Mouse (Mus musculus) lung, embryonic 14.5 days (tissue): ENCODE results near the gene Spib. TPM values are rescaled to one million over a fixed set of nuclear protein-coding genes. Genes with fewer than 3 reads are reported as not detected.
A peak's percentile ranks its signal among the peaks of the same experiment; 100 is the strongest.

Experiments used
- ATAC-seq: fragments of 200-750 bp; cut with Nextera tagmentation; 2 replicates; pipeline ENCODE4 v1.8.0; 2017; ENCODE audit warnings: mild to moderate bottlenecking, moderate TSS enrichment, moderate library complexity; ENCODE audit not compliant: insufficient read depth
- DNase-seq: peaks from one replicate; pipeline ENCODE4 v3.0.0-alpha.2; 2015
- H3K27ac ChIP-seq: fragments of 300-500 bp; sonication (generic); 2 replicates; pipeline ENCODE4 v1.5.1; 2014; ENCODE audit warnings: low read depth, mild to moderate bottlenecking, moderate library complexity
- H3K27me3 ChIP-seq: fragments of 300-500 bp; sonication (generic); 2 replicates; pipeline ENCODE4 v1.6.1; 2014; ENCODE audit warnings: low read length, control low read depth; ENCODE audit not compliant: insufficient read depth
- H3K36me3 ChIP-seq: fragments of 300-500 bp; sonication (generic); 2 replicates; pipeline ENCODE4 v1.6.1; 2014; ENCODE audit warnings: control low read depth; ENCODE audit not compliant: insufficient read depth
- H3K4me1 ChIP-seq: fragments of 300-500 bp; sonication (generic); 2 replicates; pipeline ENCODE4 v1.6.1; 2014; ENCODE audit warnings: antibody characterized with exemption, control low read depth; ENCODE audit not compliant: insufficient read depth
- H3K4me2 ChIP-seq: fragments of 300-500 bp; sonication (generic); 2 replicates; pipeline ENCODE4 v1.6.1; 2014; ENCODE audit warnings: mild to moderate bottlenecking
- H3K4me3 ChIP-seq: fragments of 300-500 bp; sonication (generic); 2 replicates; pipeline ENCODE4 v1.5.1; 2014; ENCODE audit warnings: low read depth, low read length
- H3K9ac ChIP-seq: fragments of 300-500 bp; sonication (generic); 2 replicates; pipeline ENCODE4 v1.6.1; 2014
- H3K9me3 ChIP-seq: fragments of 300-500 bp; sonication (generic); 2 replicates; pipeline ENCODE4 v1.6.1; 2016; ENCODE audit warnings: low read depth, low read length, control low read depth
- CTCF ChIP-seq: IDR thresholded peaks from 2 replicates; pipeline ENCODE4 v1.5.1; 2016; ENCODE audit warnings: antibody characterized with exemption, low read depth
- WGBS: fragments of 180-500 bp; shearing (Covaris S2); extraction: QIAGEN DNeasy Blood & Tissue Kit; methylation state at CpG from one replicate; pipeline ENCODE4 v1.1.7; 2014; 5-methylcytosine and 5-hydroxymethylcytosine counted together
- polyA plus RNA-seq: library from polyadenylated mRNA; unstranded; fragments of >200 nt; fragmentation: Nextera tagmentation; extraction: Ambion mirVana; gene quantifications from 2 replicates; pipeline ENCODE4 v1.2.1, GENCODE M21; 2014

Gene Spib
- polyA plus RNA-seq, 1 experiment from 2014 or later: 0.07 TPM

DNA sequence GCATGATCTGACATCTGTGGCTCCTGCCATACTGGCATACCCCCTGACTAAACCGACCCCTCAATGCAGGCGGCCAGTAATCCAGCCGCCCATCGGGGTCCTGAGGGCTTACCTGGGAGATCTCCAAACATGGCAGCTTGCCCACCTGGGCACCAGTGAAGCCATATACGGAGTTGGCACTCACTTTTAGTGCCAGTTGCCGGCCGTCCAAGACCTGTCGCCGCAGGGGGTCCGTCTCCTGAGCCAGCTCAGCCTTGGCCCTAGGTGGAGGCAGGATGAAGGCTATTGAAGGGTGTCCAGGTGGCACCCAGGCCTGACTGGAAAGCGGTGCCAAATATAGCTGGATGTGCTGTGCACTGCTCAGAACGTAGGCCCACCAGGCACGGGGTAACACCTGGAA, 5.6 kb upstream of the Spib start:
- Histone ChIP-seq H3K4me1 (no peaks in the 10 kb centered on the region), H3K9ac (no peak overlapping the region), H3K4me2 (no peak overlapping the region), H3K27me3 (no peaks in the 10 kb centered on the region), H3K27ac (no peak overlapping the region), H3K4me3 (no peak overlapping the region), H3K9me3 (no peaks in the 10 kb centered on the region), H3K36me3 (peaks cover 97% of the 10 kb centered on the region)
- DNase-seq (no peak), ATAC-seq (no peak)
- WGBS: 92% methylated on average over 13 of the region's 13 CpGs
- TF ChIP-seq CTCF: no peak

DNA sequence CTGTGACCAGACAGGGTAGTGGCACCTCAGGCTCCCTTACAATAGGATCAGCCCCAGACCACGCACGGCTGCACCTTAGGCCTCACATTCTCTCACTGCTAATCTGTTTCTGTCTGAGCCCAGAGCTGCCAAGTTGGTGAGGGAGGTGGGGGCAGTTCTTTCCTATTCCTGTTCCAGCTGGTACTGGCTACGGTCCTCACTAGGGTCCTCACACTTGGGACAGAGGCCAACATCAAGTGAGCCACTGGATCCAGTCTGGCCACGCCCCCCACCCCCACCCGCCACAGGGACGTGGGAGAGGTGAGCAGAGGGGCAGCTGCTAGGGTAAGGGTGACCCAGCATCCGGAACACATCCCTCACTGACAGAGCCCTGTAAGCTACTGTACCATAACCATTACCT, 5.1 kb upstream of the Spib start:
- no peak for ATAC-seq
- no peak for TF ChIP-seq CTCF
- WGBS: 70% methylated on average over 7 of the region's 7 CpGs

DNA sequence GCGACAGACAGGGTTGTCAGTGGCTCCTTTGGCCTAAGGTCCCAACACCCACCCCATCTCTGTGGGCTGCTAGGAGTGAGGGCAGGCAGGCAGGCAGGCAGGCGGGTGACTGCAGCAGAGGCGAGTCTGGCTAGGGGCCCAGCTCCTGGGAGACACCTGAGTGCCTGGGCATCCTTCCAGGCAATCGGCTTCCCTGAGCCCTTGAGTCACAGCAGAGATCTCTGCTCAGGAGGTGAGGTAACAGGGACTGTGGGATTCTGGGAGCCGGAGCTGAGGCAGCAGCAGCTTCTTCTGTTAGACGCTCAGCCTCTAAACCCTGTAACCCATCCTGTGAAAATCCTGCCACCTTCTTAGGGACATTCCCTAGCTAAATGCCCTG, 4.7 kb upstream of the Spib start:
- no peak overlapping the region for H3K27ac ChIP-seq
- H3K4me3 ChIP-seq: no peak overlapping the region
- no peaks in the 10 kb centered on the region for H3K4me1 ChIP-seq
- WGBS: 88% methylated on average over 6 of the region's 6 CpGs
- no peak overlapping the region for H3K9ac ChIP-seq
- H3K36me3 ChIP-seq: peaks cover 92% of the 10 kb centered on the region
- H3K4me2 ChIP-seq: no peak overlapping the region
- H3K27me3 ChIP-seq: no peaks in the 10 kb centered on the region
- TF ChIP-seq CTCF: no peak
- no peaks in the 10 kb centered on the region for H3K9me3 ChIP-seq
- ATAC-seq (no peak), DNase-seq (no peak)

More for the DNA sequence above, 5.1 kb upstream of the Spib start:
- no peak overlapping the region for H3K4me2 ChIP-seq
- H3K4me1 ChIP-seq: no peaks in the 10 kb centered on the region
- peaks cover 96% of the 10 kb centered on the region for H3K36me3 ChIP-seq
- no peaks in the 10 kb centered on the region for H3K9me3 ChIP-seq
- no peak overlapping the region for H3K9ac ChIP-seq
- no peaks in the 10 kb centered on the region for H3K27me3 ChIP-seq
- H3K4me3 ChIP-seq: no peak overlapping the region
- DNase-seq: no peak
- no peak overlapping the region for H3K27ac ChIP-seq

DNA sequence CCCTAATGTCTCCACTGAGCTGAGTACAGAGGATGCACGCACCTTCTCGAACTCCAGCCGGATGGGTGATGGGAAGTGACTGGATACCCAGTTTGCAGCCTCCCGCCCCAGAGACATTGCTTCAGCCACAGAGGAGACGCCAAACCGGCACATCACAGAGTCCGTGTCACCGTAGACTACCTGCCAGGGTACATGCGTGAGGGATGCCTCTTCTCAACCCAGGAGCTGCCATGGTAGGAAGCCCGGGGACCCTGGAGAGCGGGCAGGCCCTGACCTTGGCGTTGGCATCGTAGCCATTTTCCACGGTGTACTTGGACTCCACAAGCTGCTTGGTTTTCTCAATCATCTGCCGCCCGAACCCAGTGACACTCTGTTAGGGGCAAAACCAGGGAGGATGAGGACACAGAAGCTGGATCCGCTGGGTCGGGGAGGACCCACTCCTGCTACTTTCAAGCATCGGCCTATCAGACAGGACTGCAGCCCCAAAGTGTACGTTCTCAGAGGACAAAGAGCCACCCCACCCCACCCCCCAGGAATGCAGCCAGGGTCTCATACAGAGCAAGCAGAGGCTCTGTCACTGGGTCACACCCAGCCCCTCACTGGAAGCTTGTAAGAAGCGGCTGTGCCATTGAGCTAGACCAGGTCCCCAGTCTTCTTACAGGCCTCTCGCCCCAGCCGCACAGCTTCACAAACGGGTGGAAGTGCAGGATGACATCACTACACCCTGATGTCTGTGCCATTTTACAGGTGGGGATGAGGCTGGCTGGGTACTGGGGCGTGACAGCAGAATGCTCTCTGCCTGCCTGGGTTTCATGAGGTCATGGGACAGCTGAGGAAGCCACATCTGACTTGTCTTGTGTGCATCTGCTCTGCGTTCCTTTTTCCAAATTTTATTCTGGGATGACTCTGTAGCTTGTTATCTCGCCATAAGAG, 4.1 kb upstream of the Spib start:
- Histone ChIP-seq H3K4me3 (no peak overlapping the region), H3K9ac (no peak overlapping the region), H3K4me2 (no peak overlapping the region), H3K4me1 (no peaks in the 10 kb centered on the region), H3K9me3 (no peaks in the 10 kb centered on the region), H3K36me3 (peaks cover 85% of the 10 kb centered on the region), H3K27ac (no peak overlapping the region), H3K27me3 (no peaks in the 10 kb centered on the region)
- DNase-seq: no peak
- no peak for TF ChIP-seq CTCF
- 92% methylated on average over 27 of the region's 27 CpGs for WGBS
- no peak for ATAC-seq

DNA sequence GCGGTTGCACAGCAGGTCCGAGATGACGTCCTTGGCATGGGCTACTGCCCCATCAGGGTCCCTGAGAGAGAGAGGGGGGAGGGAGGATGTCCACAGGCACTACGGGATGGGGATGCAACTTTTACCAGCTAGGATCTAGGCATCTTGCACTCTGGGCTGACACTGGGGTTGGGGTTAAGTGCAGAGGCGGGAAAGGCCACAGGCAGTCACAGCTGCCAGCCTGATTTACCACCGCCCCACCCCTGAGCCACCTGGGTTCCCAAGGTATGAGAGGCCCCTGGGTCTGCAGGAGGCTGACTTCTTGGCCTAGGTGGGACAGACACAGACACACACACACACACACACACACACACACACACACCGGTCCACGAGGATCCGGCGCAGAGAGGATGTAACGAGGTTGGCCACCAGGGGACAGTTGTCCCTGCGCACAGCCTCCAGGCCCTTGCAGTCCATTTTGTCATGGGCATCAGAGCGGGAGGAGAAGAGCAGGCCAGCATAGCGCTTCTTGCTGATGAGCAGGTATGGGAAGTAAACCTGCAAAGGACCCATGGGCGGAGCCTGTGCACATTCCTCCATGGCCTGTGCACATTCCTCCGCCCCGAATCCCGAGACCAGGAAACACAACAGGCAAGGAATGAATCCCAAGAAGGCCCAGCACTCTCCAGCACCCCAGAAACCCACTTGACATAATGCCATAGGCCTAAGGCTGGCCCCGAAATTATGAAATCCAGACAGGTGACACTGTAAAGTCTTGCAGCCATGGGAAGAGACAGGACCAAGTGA, 3.0 kb upstream of the Spib start:
- Histone ChIP-seq H3K4me3 (no peak overlapping the region), H3K9ac (no peak overlapping the region), H3K4me1 (no peaks in the 10 kb centered on the region), H3K9me3 (no peaks in the 10 kb centered on the region), H3K36me3 (peaks cover 74% of the 10 kb centered on the region), H3K27me3 (no peaks in the 10 kb centered on the region), H3K4me2 (no peak overlapping the region), H3K27ac (no peak overlapping the region)
- 80% methylated on average over 19 of the region's 19 CpGs for WGBS
- ATAC-seq: no peak
- no peak for DNase-seq
- TF ChIP-seq CTCF: peak; percentile 49

DNA sequence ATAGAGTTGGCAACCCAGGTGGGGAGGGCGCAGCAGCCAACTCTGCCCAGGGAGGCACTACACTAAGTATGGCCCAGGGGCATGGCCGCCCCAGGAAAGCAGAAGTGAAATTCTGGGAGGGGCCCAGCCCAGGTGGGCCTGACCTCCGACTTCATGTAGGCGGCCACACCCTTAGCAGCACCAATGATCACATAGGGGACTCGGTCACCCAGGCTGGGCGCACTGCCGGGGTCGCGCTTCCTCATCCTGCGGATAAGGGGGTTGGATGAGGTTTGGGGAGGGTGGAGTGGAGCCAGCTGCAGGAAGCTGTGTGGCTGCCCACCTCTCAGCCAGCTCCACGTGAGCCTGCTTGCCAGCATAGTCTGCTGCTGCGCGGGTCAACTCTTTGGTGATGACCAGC, 2.4 kb upstream of the Spib start:
- no peak overlapping the region for H3K4me2 ChIP-seq
- no peaks in the 10 kb centered on the region for H3K9me3 ChIP-seq
- no peaks in the 10 kb centered on the region for H3K4me1 ChIP-seq
- peaks cover 68% of the 10 kb centered on the region for H3K36me3 ChIP-seq
- ATAC-seq (no peak), DNase-seq (no peak)
- H3K27ac ChIP-seq: no peak overlapping the region
- no peaks in the 10 kb centered on the region for H3K27me3 ChIP-seq
- H3K4me3 ChIP-seq: no peak overlapping the region
- no peak for TF ChIP-seq CTCF
- WGBS: 88% methylated on average over 13 of the region's 13 CpGs
- H3K9ac ChIP-seq: no peak overlapping the region

DNA sequence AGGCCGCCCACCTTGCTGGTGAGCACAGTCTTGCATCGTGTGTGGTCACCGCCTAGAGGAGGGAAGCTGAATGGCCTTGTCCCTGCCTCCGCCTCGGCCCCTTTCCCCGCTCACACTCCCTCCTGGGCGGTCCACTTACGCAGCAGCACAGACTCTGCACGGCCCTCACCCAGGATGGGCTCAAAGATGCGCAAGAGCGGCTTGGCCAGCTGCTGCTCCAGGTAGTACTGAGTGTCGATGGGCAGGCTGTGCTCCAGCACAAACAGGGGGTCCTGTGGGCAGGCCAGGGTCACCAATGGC, 1.8 kb upstream of the Spib start:
- Histone ChIP-seq H3K4me3 (no peak overlapping the region), H3K27me3 (0 out of 2 replicates have a peak, but pooled peaks cover 2% of the 10 kb centered on the region), H3K36me3 (peaks cover 63% of the 10 kb centered on the region), H3K27ac (no peak overlapping the region), H3K4me1 (no peaks in the 10 kb centered on the region), H3K4me2 (no peak overlapping the region), H3K9ac (no peak overlapping the region), H3K9me3 (no peaks in the 10 kb centered on the region)
- no peak for ATAC-seq
- TF ChIP-seq CTCF: no peak
- 84% methylated on average over 12 of the region's 12 CpGs for WGBS
- no peak for DNase-seq
